In genomic region chr7:133580296-133580640, GRCm38 (mm10) we compare ENCODE assay signal across 24 mouse cellular contexts. TPM values are rescaled to one million over a fixed set of nuclear protein-coding genes. Genes with fewer than 3 reads are reported as not detected.
DNase-seq lines count a peak whose midpoint lies in the region; ATAC-seq and TF ChIP-seq lines count a peak whose summit lies in the region.
"Had no signal": no experiment of that assay in that cellular context is flagged by ENCODE, and none has a peak within 500 bp of the region (broad histone marks: within the 10 kb centered on the region; RNA-seq: fewer than 3 reads in every experiment).

No protein-coding gene starts in this region.

- H3K27ac ChIP-seq in layer of hippocampus, adult 2 months = peak overlapping the region; percentile 74; the same call in 1 of the 2 replicates
- H3K27ac ChIP-seq: embryonic facial prominence, embryonic 13.5 days; kidney, postnatal 0 days; liver, embryonic 15.5 days; midbrain, embryonic 13.5 days; stomach, embryonic 15.5 days had no signal

- intact Hi-C loops in left cerebral cortex, postnatal 4 days (cut with DNase I) = no loop called here

- no peak for ATAC-seq in monocyte, adult 5-6 weeks (replicated peaks; ENCODE audit: insufficient number of reproducible peaks, low FRiP score, low TSS enrichment, poor library complexity, severe bottlenecking)
- ATAC-seq: forebrain, embryonic 14.5 days; midbrain, embryonic 13.5 days had no signal

- no peak for TF ChIP-seq CTCF in layer of hippocampus, adult 2 months (conservative IDR thresholded peaks at IDR 0.05)

- peak; percentile 38 for DNase-seq in left cerebral cortex, adult 11 months (ENCODE audit: low spot score)
- DNase-seq in left cerebral cortex, postnatal 4 days = no peak
- DNase-seq in layer of hippocampus, adult 2 months (ENCODE audit: low spot score in 2 of 2) = peak; percentile 12 to 38
- peak; percentile 23 to 59 for DNase-seq in left cerebral cortex, adult 9 months (ENCODE audit: low spot score in 2 of 2)
- DNase-seq in right cerebral cortex, postnatal 36 days (ENCODE audit: low spot score in 2 of 2) = peak; percentile 14 to 43
- DNase-seq in retina, postnatal 1 day = no peak
- DNase-seq in cerebellum, adult 9-10 months = no peak
- DNase-seq: adrenal gland, postnatal 14 days; cerebellum, adult 8-10 months; heart, postnatal 10 days; kidney, adult 11 months; thymus, adult 2 months had no signal

- no peak overlapping the region; the same call in 1 of the 2 replicates for H3K4me3 ChIP-seq in layer of hippocampus, adult 2 months
- H3K4me3 ChIP-seq: embryonic facial prominence, embryonic 13.5 days; liver, embryonic 15.5 days; midbrain, embryonic 13.5 days; stomach, embryonic 15.5 days had no signal

RNA-seq across cellular contexts. Expression of gene Tex36, which starts 21.7 kb away (rescaled TPM):
- not detected for total RNA-seq in left cerebral cortex, postnatal 4 days (2021)
- total RNA-seq in layer of hippocampus, adult 2 months (2021) = not detected
- not detected in 3 replicates for total RNA-seq in monocyte, adult 5-6 weeks (2017)
- total RNA-seq: adrenal gland, postnatal 14 days; CH12.LX; gastrocnemius, adult 18-20 months; heart, postnatal 10 days; layer of hippocampus, postnatal 36 days; megakaryocyte progenitor cell, adult 5-6 weeks; MEL had no signal

RNA-seq across cellular contexts. Expression of gene Edrf1, which starts 57.1 kb away (rescaled TPM):
- 10 to 100 TPM; 24.3 to 24.5 TPM for total RNA-seq in left cerebral cortex, postnatal 4 days (2021)
- 10 to 100 TPM; 29.0 to 30.5 TPM for total RNA-seq in layer of hippocampus, adult 2 months (2021)
- total RNA-seq in monocyte, adult 5-6 weeks (2017) = 37.3 to 59.4 TPM (median 39.0 TPM) in 3 replicates

Comparison
In these comparisons a context has a peak if more than half of its experiments do, and no peak if none do; other contexts are left out.
1. DNase-seq: peak in left cerebral cortex, adult 11 months (single experiment), layer of hippocampus, adult 2 months (2 of 2), left cerebral cortex, adult 9 months (2 of 2) and right cerebral cortex, postnatal 36 days (2 of 2); none in left cerebral cortex, postnatal 4 days (single experiment), retina, postnatal 1 day (single experiment) and cerebellum, adult 9-10 months (single experiment).